Mouse (Mus musculus) layer of hippocampus, postnatal 36 days (tissue): ENCODE measurements around the gene Eva1c. TPM values are rescaled to one million over a fixed set of nuclear protein-coding genes. Genes with fewer than 3 reads are reported as not detected.

Experiments used
- DNase-seq, 2 experiments: peaks; one replicate each; pipeline ENCODE4 v3.0.0; 2022
- microRNA-seq, 2 experiments: library from miRNA; unstranded; fragments of <30 nt; microRNA quantifications; one replicate each; pipeline ENCODE4 v1.2.0; 2021
- total RNA-seq, 2 experiments: library from RNA; stranded (reverse); gene quantifications; 2 replicates each; pipeline ENCODE4 v1.2.3; 2021

The Eva1c gene
- total RNA-seq, 2 experiments from 2014 or later, result 1.3 to 2.1 TPM

DNA sequence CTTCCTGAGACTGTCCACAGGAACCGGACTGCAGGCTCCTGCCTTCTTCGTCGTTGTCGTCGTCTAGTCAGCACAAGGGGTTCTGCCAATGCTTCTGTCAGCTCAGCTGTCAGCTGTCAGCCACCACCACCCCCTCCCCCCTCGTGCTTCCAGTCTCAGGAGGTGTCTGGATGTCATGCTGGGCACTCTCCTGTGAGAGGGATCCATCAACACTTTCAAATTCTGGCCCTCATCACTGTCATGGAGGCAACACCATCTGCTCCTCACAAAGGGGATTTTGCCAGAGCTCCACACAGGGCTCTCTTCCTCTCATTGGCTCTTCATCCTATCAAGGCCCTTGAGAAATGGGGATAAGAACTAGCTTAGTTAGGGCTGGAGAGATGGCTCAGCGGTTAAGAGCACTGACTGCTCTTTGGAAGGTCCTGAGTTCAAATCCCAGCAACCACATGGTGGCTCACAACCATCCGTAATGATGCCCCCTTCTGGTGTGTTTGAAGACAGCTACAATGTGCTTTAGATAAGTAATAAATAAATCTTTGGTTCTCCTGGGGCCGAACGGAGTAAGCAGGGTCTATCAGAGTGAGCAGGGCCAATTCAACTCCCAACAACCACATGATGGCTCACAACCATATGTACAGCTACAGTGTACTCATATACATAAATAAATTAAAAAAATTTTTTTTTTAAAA is 95.1 kb downstream of the Eva1c start:
- DNase-seq, result peak in 1 of 2 experiments; percentile 18

DNA sequence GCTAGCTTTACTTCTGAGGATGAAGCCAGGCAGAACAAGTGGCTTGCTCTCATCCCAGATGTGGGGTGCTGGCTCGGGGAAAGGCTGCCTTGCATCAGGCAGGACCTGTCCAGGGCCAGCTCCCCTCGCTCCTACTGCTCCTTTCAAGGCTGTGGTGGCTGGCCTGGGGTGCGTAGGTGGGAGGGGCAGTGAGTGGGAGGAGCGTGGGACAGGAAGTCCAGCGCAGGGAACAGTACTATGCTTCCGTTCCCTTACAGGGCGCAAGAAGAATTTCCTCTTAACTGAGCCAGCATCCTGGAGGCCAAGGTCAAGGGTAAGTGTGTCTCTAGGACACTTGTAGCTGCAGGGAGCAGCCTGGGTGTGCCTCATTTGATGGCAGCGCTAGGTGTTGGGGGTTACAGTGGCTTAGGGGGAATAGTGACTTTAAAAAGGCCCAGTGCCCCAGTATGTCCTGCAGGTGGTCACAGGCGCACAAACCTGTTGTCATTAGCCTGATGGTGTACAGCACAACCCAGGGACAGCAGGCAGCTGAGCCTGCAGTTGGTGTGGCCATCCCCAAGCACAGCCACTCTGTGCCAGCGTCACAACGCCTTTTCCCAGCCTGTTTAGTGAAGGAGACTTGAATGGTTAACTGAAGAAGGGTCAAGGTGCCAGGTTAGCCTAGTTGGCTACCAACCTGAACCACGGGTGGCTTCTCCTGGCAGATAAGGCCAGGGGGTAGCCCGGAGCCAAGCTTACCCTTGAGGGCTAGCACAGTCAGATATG is 98.3 kb downstream of the Eva1c start:
- no peak for DNase-seq

DNA sequence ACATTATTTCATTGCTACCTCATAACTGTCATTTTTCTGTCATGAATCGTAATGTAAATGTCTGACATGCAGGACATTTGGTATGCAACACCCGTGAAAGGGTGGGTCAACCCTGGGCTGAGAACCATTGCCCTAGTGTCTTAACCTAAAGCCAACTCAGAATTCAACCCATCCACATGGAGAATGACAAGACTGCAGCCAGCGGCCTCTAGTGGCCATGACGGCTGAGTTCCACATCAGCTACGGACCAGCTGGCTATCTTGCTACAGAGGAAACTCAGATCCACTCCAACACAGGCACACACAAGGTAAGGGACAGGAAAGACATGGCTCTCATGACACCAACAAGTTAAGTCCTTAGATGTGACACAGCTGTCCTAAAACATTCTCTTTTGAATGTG is 98.9 kb downstream of the Eva1c start:
- DNase-seq, result peak; percentile 64 to 65

DNA sequence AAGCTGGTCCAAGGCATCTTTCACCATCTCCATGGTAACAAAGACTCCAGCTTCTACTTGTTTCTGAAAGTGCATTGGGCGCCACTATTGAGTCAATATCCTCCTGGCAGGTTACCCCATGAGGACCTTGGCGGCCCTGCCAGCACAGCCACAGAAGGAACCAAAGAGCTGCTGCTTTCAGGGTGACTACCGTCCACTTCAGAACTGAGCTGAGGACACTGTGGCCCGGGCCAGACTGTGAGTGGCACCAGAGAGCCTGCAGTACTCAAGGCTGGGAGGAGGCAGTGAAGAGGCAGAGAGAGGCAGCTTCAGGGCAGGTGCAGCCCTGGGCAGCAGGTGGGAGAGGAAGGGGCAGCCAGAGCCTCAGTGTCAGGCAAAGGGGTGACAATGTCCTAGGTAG is 100.9 kb downstream of the Eva1c start:
- DNase-seq, result no peak

DNA sequence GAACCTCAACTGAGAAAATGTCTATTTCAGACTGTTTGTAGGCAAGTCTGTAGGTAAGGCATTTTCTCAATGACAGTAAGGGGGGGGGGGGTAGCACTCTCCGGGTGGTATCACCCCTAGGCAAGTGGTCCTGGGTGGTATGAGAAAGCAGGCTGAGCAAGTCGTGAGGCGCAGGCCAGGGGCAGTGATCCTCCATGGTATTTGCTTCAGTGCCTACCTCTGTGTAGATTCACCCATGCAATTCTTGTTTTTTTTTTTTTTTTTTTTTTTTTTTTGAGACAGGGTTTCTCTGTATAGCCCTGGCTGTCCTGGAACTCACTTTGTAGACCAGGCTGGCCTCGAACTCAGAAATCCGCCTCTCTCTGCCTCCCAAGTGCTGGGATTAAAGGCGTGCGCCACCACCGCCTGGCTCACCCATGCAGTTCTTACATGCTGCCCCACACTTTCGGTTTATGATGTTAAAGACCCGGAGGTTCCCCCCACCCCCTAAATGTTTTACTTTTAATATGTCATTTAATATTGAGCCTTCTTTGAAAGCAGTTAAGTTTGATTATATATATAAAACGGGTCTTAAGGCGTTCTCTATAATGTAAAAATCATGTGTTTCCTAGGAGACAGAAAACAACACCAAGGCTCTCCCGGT is 107.1 kb downstream of the Eva1c start:
- DNase-seq, result no peak

DNA sequence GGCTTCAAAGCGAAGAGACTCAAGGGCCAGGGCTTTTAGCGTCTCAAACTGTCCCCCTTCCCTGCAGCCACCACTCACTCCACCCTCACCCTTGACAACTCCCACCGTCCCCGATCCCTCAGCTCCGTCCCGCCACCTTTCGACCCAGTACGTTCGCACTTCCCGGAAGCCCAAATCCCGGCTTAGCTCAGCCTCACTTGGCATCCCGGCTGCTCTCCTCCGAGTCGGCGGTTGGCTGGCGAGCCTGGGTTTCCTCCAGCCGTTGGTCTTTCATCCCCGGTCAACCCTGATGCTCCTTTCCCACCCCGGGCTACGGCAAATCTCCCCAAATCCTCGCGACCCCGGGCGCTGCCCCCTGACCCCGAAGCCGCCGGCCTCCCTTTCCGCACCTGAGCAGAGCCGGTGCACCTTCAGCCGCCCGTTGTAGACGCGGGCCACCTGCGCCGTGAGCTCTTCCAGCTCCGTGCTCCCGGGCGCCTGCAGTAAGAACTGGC is 107.7 kb downstream of the Eva1c start:
- DNase-seq, result no peak

DNA sequence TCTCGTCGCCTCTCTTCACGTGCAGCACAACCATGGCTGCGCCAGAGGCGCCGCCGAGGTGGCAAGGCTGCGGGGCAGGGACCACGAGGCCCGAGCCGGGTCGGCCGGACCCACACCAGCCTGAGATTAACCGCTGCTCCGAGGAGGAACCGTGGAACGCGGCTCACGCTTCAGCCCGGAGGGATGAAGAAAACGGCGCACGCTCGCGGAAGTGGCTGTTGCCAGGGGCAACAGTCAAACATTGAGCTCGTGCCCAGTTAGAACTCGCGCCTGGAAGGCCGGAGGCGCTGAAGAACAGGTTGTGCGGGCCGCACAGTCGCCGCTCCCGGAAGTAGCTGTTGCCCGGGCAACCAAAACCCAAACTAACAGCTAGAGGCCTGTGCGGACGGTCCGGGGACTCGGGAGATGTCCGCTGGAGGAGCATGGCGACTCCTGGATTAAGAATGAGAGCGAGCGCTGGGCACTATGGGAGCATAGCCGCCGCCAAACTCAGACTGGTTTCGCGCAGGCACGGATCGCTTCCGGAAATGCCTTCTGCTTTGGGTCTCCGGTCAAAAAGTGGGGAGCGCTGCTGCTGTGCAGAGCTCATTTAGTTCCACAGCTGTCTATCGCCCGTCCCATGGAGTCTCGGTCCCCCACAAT is 108.3 kb downstream of the Eva1c start, which contains the start of gene Cfap298:
Gene Cfap298 (minus strand): TSS at position 428 of the 642 bp plus-strand sequence.
- peak; percentile 92 to 93 for DNase-seq

DNA sequence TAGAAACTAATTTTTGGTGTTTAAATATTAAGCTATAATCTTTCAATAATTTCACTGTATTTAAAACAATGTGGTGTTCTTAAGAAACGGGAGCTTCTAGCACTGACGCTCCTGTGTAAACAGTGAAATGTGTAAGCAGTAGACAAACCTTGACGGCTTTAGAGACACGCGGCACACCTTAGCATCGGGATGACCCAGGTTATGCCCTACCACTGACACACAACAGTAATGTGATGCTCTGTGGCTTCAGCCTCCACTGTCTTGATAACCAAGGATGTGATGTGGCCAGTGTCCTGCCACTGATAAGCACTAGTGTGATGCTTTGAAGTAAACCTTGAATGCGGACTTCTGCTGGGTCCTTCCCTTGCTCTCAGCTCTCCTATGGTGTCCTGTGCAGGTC is 114.7 kb downstream of the Eva1c start:
- DNase-seq, result no peak

DNA sequence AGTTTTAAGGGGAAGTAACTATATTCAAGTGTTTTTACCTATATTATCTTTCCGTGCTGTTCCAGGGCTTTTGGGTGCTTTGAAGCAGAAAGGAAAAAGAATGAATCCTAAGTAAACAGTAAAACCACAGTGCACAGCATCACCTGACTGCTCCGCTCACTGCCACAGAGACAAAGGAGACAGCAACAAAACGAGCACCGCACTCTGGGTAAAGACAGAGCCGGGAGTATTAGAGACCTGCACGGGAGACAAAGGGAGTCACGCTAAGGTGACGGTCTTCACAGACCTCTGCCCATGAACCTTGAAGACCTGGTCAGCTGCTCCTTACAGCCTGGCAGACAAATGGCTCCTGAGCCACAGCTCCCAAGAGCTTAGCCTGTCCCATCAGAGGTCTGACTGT is 120.5 kb downstream of the Eva1c start:
- no peak for DNase-seq

DNA sequence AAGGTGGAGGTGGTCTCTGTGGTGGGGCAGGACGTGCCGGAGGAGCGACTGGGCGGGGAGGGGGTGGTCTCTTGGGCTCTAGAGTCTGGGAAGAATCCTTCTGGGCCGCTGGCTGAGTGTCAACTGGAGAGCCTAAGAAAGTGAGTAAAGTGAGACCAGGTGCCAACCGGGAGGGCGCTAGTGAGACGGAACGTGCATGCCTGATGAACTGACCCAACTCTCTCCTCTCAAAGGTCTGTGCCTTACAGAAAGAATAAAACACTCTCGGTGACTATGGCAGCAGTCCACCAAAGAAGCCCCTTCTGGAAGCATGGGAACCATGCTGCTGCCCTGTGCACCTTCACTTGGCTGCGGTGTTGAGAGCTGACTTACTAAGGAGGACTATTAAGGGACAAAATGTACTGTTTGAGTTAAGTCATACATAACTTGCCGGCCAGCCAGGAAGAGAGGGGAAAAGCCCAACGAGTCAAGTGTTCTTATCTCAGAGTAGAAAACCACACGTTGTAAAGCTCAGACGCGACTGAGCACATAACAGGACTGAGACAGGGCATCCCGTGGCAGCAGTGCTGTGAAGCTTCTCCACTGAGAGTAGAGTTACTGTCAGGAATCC is 123.9 kb downstream of the Eva1c start:
- no peak for DNase-seq

DNA sequence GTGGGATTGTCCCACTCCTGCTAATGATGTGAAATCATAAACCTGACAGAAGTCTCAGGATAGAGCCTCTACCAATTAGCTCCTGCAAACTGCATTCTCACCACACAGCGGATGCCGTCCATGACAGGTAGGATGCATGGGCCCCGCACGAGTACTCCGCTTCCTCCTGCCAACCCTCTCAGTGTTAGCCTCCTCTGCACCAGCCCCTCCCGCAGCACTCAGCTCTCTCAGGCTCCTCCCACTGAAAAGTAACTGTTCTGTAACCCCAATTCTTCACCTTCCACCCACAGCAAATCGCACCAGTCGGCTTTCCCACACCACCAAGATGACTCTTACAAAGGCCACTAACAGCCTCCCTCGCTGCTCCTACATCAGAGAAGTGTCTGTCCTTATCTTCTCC is 126.6 kb downstream of the Eva1c start:
- DNase-seq, result no peak

DNA sequence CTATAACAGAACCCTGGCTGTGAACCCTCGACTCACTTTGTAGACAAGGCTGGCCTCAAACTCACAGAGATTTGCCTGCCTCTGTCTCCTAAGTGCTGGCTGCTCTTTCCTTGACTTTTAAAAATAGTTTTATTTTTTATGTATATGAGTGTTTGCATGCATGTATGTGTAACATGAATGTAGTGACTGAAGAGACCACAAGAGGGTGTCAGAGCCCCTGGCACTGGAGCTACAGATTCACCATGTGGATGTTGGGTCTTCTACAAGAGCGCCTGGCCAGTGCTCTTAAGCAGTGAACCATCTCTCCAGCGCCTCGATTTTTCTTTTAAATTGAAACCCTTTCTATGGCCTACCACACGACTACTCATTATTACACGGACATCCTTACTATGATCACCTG is 127.3 kb downstream of the Eva1c start:
- DNase-seq, result no peak

Small RNA genes lying within 50 kb of the gene (microRNA-seq; reads per million reads assigned to microRNA genes)
- gene Gm22933, result 0 reads per million in 2 experiments

Other genes starting within 250 kb of the Eva1c start
- 1 to 10 TPM; 9.4 to 9.5 TPM for gene Mis18a, start 99.3 kb upstream of the Eva1c start, total RNA-seq
- under 1 TPM in 1 of 2 experiments, not detected in 1; 0.38 TPM for gene Mrap, start 88.5 kb upstream of the Eva1c start, total RNA-seq
- 10 to 100 TPM; 12.4 to 14.2 TPM for gene Urb1, start 16.3 kb upstream of the Eva1c start, total RNA-seq
- gene Cfap298, start 108.4 kb downstream of the Eva1c start, total RNA-seq, result 10 to 100 TPM; 41.6 to 45.3 TPM
- 100 to 1,000 TPM; 381 to 404 TPM for gene Synj1, start 184.6 kb downstream of the Eva1c start, total RNA-seq
- gene Paxbp1, start 217.8 kb downstream of the Eva1c start, total RNA-seq, result 10 to 100 TPM; 68.1 to 77.8 TPM